Mouse (Mus musculus) stomach, postnatal 0 days (tissue): ENCODE results near the gene Fam184a. TPM values are rescaled to one million over a fixed set of nuclear protein-coding genes. Genes with fewer than 3 reads are reported as not detected.
"Not testable (repeated sequence)": the region's sequence is repeated elsewhere in the genome, so short reads cannot be mapped to it uniquely, and the experiment has no call there.

Source experiments
- ATAC-seq: fragments of 200-750 bp; cut with Nextera tagmentation; 2 replicates; pipeline ENCODE4 v1.8.0; 2017; ENCODE audit not compliant: low FRiP score, low TSS enrichment
- DNase-seq: peaks from one replicate; pipeline ENCODE4 v3.0.0-alpha.2; 2016; ENCODE audit warnings: low spot score
- H3K27ac ChIP-seq: fragments of 300-500 bp; sonication (generic); replicated peaks from 2 replicates; pipeline ENCODE4 v1.5.1; 2014; ENCODE audit warnings: mild to moderate bottlenecking, control low read depth
- H3K27me3 ChIP-seq: fragments of 300-500 bp; sonication (generic); 2 replicates; pipeline ENCODE4 v1.6.1; 2014; ENCODE audit warnings: low read length; ENCODE audit not compliant: control insufficient read depth, insufficient read depth
- H3K36me3 ChIP-seq: fragments of 300-500 bp; sonication (generic); 2 replicates; pipeline ENCODE4 v1.6.1; 2014; ENCODE audit warnings: low read length, mixed read lengths; ENCODE audit not compliant: control insufficient read depth, insufficient read depth
- H3K4me1 ChIP-seq: fragments of 300-500 bp; sonication (generic); replicated peaks from 2 replicates; pipeline ENCODE4 v1.6.1; 2014; ENCODE audit warnings: antibody characterized with exemption; ENCODE audit not compliant: control insufficient read depth, insufficient read depth
- H3K4me2 ChIP-seq: fragments of 300-500 bp; sonication (generic); replicated peaks from 2 replicates; pipeline ENCODE4 v1.6.1; 2014; ENCODE audit warnings: low read depth, mild to moderate bottlenecking, control low read depth, moderate library complexity
- H3K4me3 ChIP-seq: fragments of 300-500 bp; sonication (generic); 2 replicates; pipeline ENCODE4 v1.5.1; 2014; ENCODE audit warnings: low read depth, low read length, control low read depth
- H3K9ac ChIP-seq: fragments of 300-500 bp; sonication (generic); 2 replicates; pipeline ENCODE4 v1.6.1; 2014; ENCODE audit warnings: mild to moderate bottlenecking, low read length, control low read depth, mixed read lengths
- H3K9me3 ChIP-seq: fragments of 300-500 bp; sonication (generic); 2 replicates; pipeline ENCODE4 v1.6.1; 2016; ENCODE audit warnings: low read length; ENCODE audit not compliant: control insufficient read depth
- CTCF ChIP-seq: IDR thresholded peaks from 2 replicates; pipeline ENCODE4 v1.5.1; 2016; ENCODE audit warnings: antibody characterized with exemption, low read depth, mild to moderate bottlenecking, moderate library complexity
- EP300 ChIP-seq: optimal IDR thresholded peaks from 2 replicates; pipeline ENCODE3; 2016; ENCODE audit warnings: antibody characterized with exemption
- WGBS: fragments of 180-500 bp; shearing (Covaris S2); extraction: QIAGEN DNeasy Blood & Tissue Kit; methylation state at CpG from one replicate; pipeline ENCODE4 v1.1.7; 2014; 5-methylcytosine and 5-hydroxymethylcytosine counted together
- polyA plus RNA-seq: library from polyadenylated mRNA; unstranded; fragments of >200 nt; fragmentation: Nextera tagmentation; extraction: Ambion mirVana; gene quantifications from 2 replicates; pipeline ENCODE4 v1.2.1, GENCODE M21; 2015

The Fam184a gene
- polyA plus RNA-seq, 1 experiment from 2014 or later = 0.65 TPM

DNA sequence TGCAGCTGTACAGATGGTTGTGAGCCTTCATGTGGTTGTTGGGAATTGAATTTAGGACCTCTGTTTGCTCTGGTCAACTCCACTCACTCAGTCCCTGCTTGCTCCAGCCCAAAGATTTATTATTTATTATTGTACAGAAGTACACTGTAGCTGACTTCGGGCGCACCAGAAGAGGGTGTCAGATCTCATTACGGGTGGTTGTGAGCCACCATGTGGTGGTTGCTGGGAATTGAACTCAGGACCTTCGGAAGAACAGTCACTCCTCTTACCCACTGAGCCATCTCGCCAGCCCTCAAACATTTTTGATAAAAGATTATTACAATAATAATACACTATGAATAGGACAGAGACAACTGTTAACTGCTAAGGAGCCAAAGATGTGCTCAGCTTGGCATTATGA is 96.7 kb downstream of the Fam184a start:
- not testable (repeated sequence) for H3K27ac ChIP-seq, DNase-seq, H3K36me3 ChIP-seq, H3K9ac ChIP-seq, H3K4me2 ChIP-seq, ATAC-seq, H3K4me1 ChIP-seq, H3K4me3 ChIP-seq, H3K27me3 ChIP-seq, H3K9me3 ChIP-seq
- WGBS = 72% methylated on average over 5 of the region's 5 CpGs
- TF ChIP-seq CTCF = peak; percentile 40

- no peaks in the 10 kb centered on the region for H3K4me1 ChIP-seq
- TF ChIP-seq EP300 = no peak
- no peak for TF ChIP-seq CTCF
- H3K9me3 ChIP-seq = no peaks in the 10 kb centered on the region
- H3K4me3 ChIP-seq = no peak overlapping the region
- no peak for ATAC-seq
- no peak overlapping the region for H3K27ac ChIP-seq
- no peak overlapping the region for H3K9ac ChIP-seq
- 66% methylated on average over 2 of the region's 2 CpGs for WGBS
- no peaks in the 10 kb centered on the region for H3K27me3 ChIP-seq
- no peak for DNase-seq
- no peaks in the 10 kb centered on the region for H3K36me3 ChIP-seq
- no peak overlapping the region for H3K4me2 ChIP-seq
Observed at GRCm38 (mm10) chr10:53650683-53651082, 100.2 kb downstream of the Fam184a start.

DNA sequence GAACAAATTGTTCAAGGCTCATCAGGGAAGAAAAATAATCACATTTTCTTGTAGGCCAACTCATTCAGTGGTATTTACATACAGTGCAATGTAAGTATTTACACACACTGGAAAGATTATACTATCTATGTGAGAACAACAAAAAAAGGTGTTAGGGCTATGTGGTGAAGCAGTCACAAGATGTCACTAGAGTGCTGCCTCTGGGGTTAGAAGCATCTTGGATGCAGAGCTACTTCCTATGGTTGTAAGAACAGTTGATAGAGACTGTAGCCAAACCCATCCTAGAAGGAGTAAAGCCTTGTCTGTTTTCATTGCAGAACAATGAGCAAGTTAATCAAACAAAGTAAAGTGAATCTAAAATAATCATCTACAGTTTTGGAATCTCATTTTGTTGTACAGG is 109.4 kb downstream of the Fam184a start:
- TF ChIP-seq EP300 (no peak), CTCF (peak; percentile 92)
- no peaks in the 10 kb centered on the region for H3K4me1 ChIP-seq
- H3K9me3 ChIP-seq = no peaks in the 10 kb centered on the region
- H3K27me3 ChIP-seq = no peaks in the 10 kb centered on the region
- no peak overlapping the region for H3K27ac ChIP-seq
- H3K4me3 ChIP-seq = no peak overlapping the region
- DNase-seq (peak; percentile 27), ATAC-seq (peak; percentile 68; the same call in 1 of the 2 replicates)
- H3K9ac ChIP-seq = no peak overlapping the region
- H3K4me2 ChIP-seq = no peak overlapping the region
- no peaks in the 10 kb centered on the region for H3K36me3 ChIP-seq

DNA sequence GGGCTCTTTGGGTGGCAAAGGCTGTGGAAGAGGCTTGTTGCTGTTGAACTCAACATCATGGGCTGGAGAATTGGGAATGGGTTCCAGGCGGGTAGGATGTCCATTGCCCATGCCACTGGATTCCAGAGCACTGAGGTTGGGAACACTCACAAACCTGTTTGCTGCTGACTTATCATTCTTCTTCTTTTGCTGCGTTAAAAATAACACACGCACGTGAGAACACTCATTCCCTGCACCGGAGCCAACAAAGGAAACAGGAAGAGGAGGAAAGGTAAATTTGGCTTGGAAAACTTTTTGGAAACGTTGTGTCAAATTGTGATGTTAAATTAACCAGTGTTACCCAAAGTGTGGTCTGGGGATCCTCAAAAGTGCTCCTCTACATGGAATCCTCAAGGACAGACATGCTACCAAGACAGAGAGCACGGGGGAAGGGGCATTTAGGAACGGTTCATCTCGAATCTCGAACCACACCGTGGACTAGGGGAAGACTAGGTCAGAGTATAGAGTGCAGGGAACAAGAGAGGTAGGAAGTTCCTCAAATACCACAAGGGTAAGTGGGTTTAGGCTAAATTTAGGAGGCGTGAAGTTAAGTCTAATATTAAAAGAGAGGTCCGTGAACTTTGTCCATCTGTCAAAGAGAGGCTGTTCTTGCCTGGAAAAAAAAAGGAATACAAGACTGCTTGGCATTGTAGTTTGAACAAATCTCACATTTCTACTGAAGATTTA is 115.5 kb downstream of the Fam184a start:
- TF ChIP-seq CTCF = no peak
- TF ChIP-seq EP300 = no peak
- ATAC-seq (no peak), DNase-seq (no peak)
- no peaks in the 10 kb centered on the region for H3K9me3 ChIP-seq
- no peaks in the 10 kb centered on the region for H3K4me1 ChIP-seq
- no peak overlapping the region for H3K4me3 ChIP-seq
- H3K27me3 ChIP-seq = no peaks in the 10 kb centered on the region
- no peak overlapping the region for H3K4me2 ChIP-seq
- no peak overlapping the region for H3K9ac ChIP-seq
- no peaks in the 10 kb centered on the region for H3K36me3 ChIP-seq
- H3K27ac ChIP-seq = no peak overlapping the region
- 77% methylated on average over 13 of the region's 13 CpGs for WGBS

DNA sequence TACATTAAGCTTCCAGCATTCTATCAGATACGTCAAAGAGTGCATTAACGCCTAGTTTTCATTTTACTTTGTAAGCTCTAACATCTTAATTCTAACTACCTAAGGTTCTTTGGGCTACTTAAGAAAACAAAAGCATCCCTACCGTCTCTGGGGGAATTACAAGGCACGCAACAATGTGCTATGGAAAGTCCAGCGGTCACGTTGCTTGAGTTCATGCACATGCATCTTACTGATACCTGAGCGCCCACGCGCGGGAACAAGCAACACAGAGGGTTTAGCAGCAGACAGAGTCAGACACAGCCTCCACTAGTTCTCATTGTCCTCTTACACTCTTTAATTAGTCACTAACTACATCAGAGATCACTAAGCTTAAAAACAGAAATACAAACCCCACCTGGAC is 116.8 kb downstream of the Fam184a start:
- H3K27me3 ChIP-seq = no peaks in the 10 kb centered on the region
- TF ChIP-seq EP300 (no peak), CTCF (no peak)
- no peak overlapping the region for H3K4me3 ChIP-seq
- H3K4me2 ChIP-seq = no peak overlapping the region
- WGBS = 81% methylated on average over 10 of the region's 10 CpGs
- H3K36me3 ChIP-seq = no peaks in the 10 kb centered on the region
- ATAC-seq (no peak), DNase-seq (no peak)
- no peak overlapping the region for H3K9ac ChIP-seq
- no peaks in the 10 kb centered on the region for H3K9me3 ChIP-seq
- no peaks in the 10 kb centered on the region for H3K4me1 ChIP-seq
- no peak overlapping the region for H3K27ac ChIP-seq

- 57% methylated on average over 10 of the region's 10 CpGs for WGBS
- not testable (repeated sequence) for H3K27me3 ChIP-seq
Observed at GRCm38 (mm10) chr10:53630339-53630738, 120.6 kb downstream of the Fam184a start, which contains the start of gene Mcm9. TSS of gene Mcm9 (minus strand) at chr10:53630439.

More at GRCm38 (mm10) chr10:53630339-53630738, 120.6 kb downstream of the Fam184a start, which contains the start of gene Mcm9:
- not testable (repeated sequence) for H3K4me1 ChIP-seq, ATAC-seq, H3K9me3 ChIP-seq, DNase-seq, H3K36me3 ChIP-seq
- H3K4me3 ChIP-seq = peak within 1 kb of the TSS; percentile 87
- peak within 1 kb of the TSS; percentile 83 for H3K9ac ChIP-seq
- H3K27ac ChIP-seq = peak within 1 kb of the TSS; percentile 95
- H3K4me2 ChIP-seq = peak within 1 kb of the TSS; percentile 46
